11 mouse cellular contexts compared by ENCODE assay signal in genomic region chr10:51291412-51292207, GRCm38 (mm10).
A peak's percentile ranks its signal among the peaks of the same experiment; 100 is the strongest.
DNase-seq lines count a peak whose midpoint lies in the region; ATAC-seq and TF ChIP-seq lines count a peak whose summit lies in the region.
"Had no signal": no experiment of that assay in that cellular context is flagged by ENCODE, and none has a peak within 500 bp of the region (broad histone marks: within the 10 kb centered on the region; RNA-seq: fewer than 3 reads in every experiment).

No protein-coding gene starts in this region.

- H3K36me3 ChIP-seq in kidney, postnatal 0 days (ENCODE audit: insufficient read depth, low read length): no peaks in the 10 kb centered on the region
- H3K36me3 ChIP-seq in forebrain, embryonic 16.5 days (ENCODE audit: control insufficient read depth, insufficient read depth): no peaks in the 10 kb centered on the region
- H3K36me3 ChIP-seq in midbrain, embryonic 16.5 days (ENCODE audit: control insufficient read depth, insufficient read depth, low read length): no peaks in the 10 kb centered on the region
- H3K36me3 ChIP-seq: heart, embryonic 15.5 days; liver, embryonic 13.5 days had no signal

- no peak for TF ChIP-seq POLR2A in cortical plate, adult 2 months (IDR thresholded peaks at IDR 0.05; ENCODE audit: extremely low read depth, insufficient read depth, low read length)

- no peak overlapping the region for H3K9ac ChIP-seq in kidney, postnatal 0 days (ENCODE audit: low read depth, low read length)
- no peak overlapping the region for H3K9ac ChIP-seq in forebrain, embryonic 16.5 days (replicated peaks; ENCODE audit: low read depth, low read length)
- no peak overlapping the region for H3K9ac ChIP-seq in midbrain, embryonic 16.5 days (ENCODE audit: low read depth, low read length)
- H3K9ac ChIP-seq: heart, embryonic 15.5 days; liver, embryonic 13.5 days had no signal

- H3K4me1 ChIP-seq in kidney, postnatal 0 days (replicated peaks; ENCODE audit: insufficient read depth, low read length): no peaks in the 10 kb centered on the region
- no peaks in the 10 kb centered on the region for H3K4me1 ChIP-seq in cortical plate, adult 2 months (ENCODE audit: control insufficient read depth, insufficient read depth, low read length)
- H3K4me1 ChIP-seq in forebrain, embryonic 16.5 days (replicated peaks; ENCODE audit: control insufficient read depth, insufficient read depth, low read length): no peaks in the 10 kb centered on the region
- H3K4me1 ChIP-seq in midbrain, embryonic 16.5 days (ENCODE audit: control insufficient read depth, insufficient read depth, low read length): no peaks in the 10 kb centered on the region
- H3K4me1 ChIP-seq: heart, embryonic 15.5 days; liver, embryonic 13.5 days had no signal

- ATAC-seq in kidney, postnatal 0 days (replicated peaks; ENCODE audit: low FRiP score, low read depth): no peak
- ATAC-seq in forebrain, embryonic 16.5 days: peak; percentile 95
- peak; percentile 96 for ATAC-seq in midbrain, embryonic 16.5 days
- ATAC-seq in granulocyte monocyte progenitor cell, adult 5-6 weeks (replicated peaks; ENCODE audit: poor library complexity, severe bottlenecking): no peak

- H3K27me3 ChIP-seq in kidney, postnatal 0 days (ENCODE audit: insufficient read depth, low read length): no peaks in the 10 kb centered on the region
- no peaks in the 10 kb centered on the region for H3K27me3 ChIP-seq in forebrain, embryonic 16.5 days (replicated peaks; ENCODE audit: control insufficient read depth, insufficient read depth, low read length)
- H3K27me3 ChIP-seq in midbrain, embryonic 16.5 days (ENCODE audit: control insufficient read depth, insufficient read depth, low read depth, low read length): no peaks in the 10 kb centered on the region; the same call in 1 of the 2 replicates
- H3K27me3 ChIP-seq: heart, embryonic 15.5 days; liver, embryonic 13.5 days had no signal

- H3K4me3 ChIP-seq in kidney, postnatal 0 days (replicated peaks; ENCODE audit: low read depth, low read length): no peak overlapping the region
- no peak overlapping the region for H3K4me3 ChIP-seq in cortical plate, adult 2 months (ENCODE audit: insufficient read depth, low read length)
- H3K4me3 ChIP-seq in forebrain, embryonic 16.5 days (replicated peaks; ENCODE audit: low read length): no peak overlapping the region
- H3K4me3 ChIP-seq in midbrain, embryonic 16.5 days (ENCODE audit: low read depth, low read length): no peak overlapping the region
- H3K4me3 ChIP-seq: heart, embryonic 15.5 days; liver, embryonic 13.5 days had no signal

- TF ChIP-seq CTCF in kidney, postnatal 0 days (IDR thresholded peaks at IDR 0.05; ENCODE audit: low read depth): peak; percentile 69
- TF ChIP-seq CTCF in cortical plate, adult 2 months (IDR thresholded peaks at IDR 0.05; ENCODE audit: extremely low read depth, insufficient read depth, low read length): peak; percentile 47

- peak; percentile 48 for DNase-seq in kidney, postnatal 0 days (ENCODE audit: low spot score)
- no peak for DNase-seq in kidney, postnatal 14 days
- DNase-seq in layer of hippocampus, postnatal 10 days (ENCODE audit: low spot score in 2 of 2): no peak
- DNase-seq in ovary, postnatal 14 days (ENCODE audit: low spot score): no peak
- DNase-seq: cerebellum, adult 11-12 months; liver, embryonic 13.5 days had no signal

- H3K4me2 ChIP-seq in kidney, postnatal 0 days (ENCODE audit: low read length): no peak overlapping the region
- no peak overlapping the region for H3K4me2 ChIP-seq in forebrain, embryonic 16.5 days (ENCODE audit: low read length)
- H3K4me2 ChIP-seq in midbrain, embryonic 16.5 days (ENCODE audit: low read length): no peak overlapping the region
- H3K4me2 ChIP-seq: heart, embryonic 15.5 days; liver, embryonic 13.5 days had no signal

- 45% methylated on average over 5 of the region's 5 CpGs for WGBS in kidney, postnatal 0 days
- WGBS in forebrain, embryonic 16.5 days: 31% methylated on average over 5 of the region's 5 CpGs
- 38% methylated on average over 5 of the region's 5 CpGs for WGBS in midbrain, embryonic 16.5 days

- H3K9me3 ChIP-seq in kidney, postnatal 0 days (replicated peaks; ENCODE audit: low read length): no peaks in the 10 kb centered on the region
- no peaks in the 10 kb centered on the region for H3K9me3 ChIP-seq in forebrain, embryonic 16.5 days (ENCODE audit: control insufficient read depth, low read length)
- H3K9me3 ChIP-seq in midbrain, embryonic 16.5 days (replicated peaks; ENCODE audit: control insufficient read depth, low read length, poor library complexity, severe bottlenecking): no peaks in the 10 kb centered on the region
- H3K9me3 ChIP-seq: heart, embryonic 15.5 days; liver, embryonic 13.5 days had no signal

- no peak overlapping the region for H3K27ac ChIP-seq in kidney, postnatal 0 days
- no peak overlapping the region for H3K27ac ChIP-seq in cortical plate, adult 2 months (ENCODE audit: insufficient read depth, low read length)
- no peak overlapping the region for H3K27ac ChIP-seq in forebrain, embryonic 16.5 days (ENCODE audit: low read length)
- H3K27ac ChIP-seq in midbrain, embryonic 16.5 days (ENCODE audit: low read length): no peak overlapping the region
- H3K27ac ChIP-seq: heart, embryonic 15.5 days; liver, embryonic 13.5 days had no signal

Comparison
In these comparisons a context has a peak if more than half of its experiments do, and no peak if none do; other contexts are left out.
1. ATAC-seq: peak in forebrain, embryonic 16.5 days (single experiment) and midbrain, embryonic 16.5 days (single experiment); none in kidney, postnatal 0 days (single experiment) and granulocyte monocyte progenitor cell, adult 5-6 weeks (single experiment).